Mouse (Mus musculus) CH12.LX (cell line): ENCODE measurements around the gene Tmem169. TPM values are rescaled to one million over a fixed set of nuclear protein-coding genes. Genes with fewer than 3 reads are reported as not detected.

Experiments
- DNase-seq: peaks from one replicate; pipeline ENCODE4 v3.0.0-alpha.2; 2013; ENCODE audit errors: extremely low read depth
- H3K27ac ChIP-seq: 2 replicates; pipeline ENCODE4 v1.5.1; 2012; ENCODE audit warnings: low read depth, mild to moderate bottlenecking, control low read depth, moderate library complexity; ENCODE audit not compliant: insufficient read depth
- H3K27me3 ChIP-seq: replicated peaks from 2 replicates; pipeline ENCODE3; 2012; ENCODE audit warnings: inconsistent platforms
- H3K36me3 ChIP-seq, 2 experiments: replicated peaks in 1 of 2; 2 replicates each; pipeline versions ENCODE3 to v1.6.1; 2012; ENCODE audit warnings: inconsistent platforms in 1 of 2, low read length in 1 of 2, mild to moderate bottlenecking in 1 of 2, mixed read lengths in 1 of 2, moderate library complexity in 1 of 2; ENCODE audit not compliant: control insufficient read depth in 1 of 2, insufficient read depth in 1 of 2
- H3K4me1 ChIP-seq, 2 experiments: 2 replicates each; pipeline ENCODE4 v1.6.1; 2012; ENCODE audit warnings: inconsistent platforms in 1 of 2, moderate library complexity in 1 of 2; ENCODE audit not compliant: insufficient read depth in 2 of 2, control insufficient read depth in 1 of 2
- H3K4me2 ChIP-seq: 2 replicates; pipeline ENCODE4 v1.6.1; 2012; ENCODE audit warnings: low read depth, mild to moderate bottlenecking, control low read depth; ENCODE audit not compliant: poor library complexity, insufficient read depth, severe bottlenecking
- H3K4me3 ChIP-seq, 3 experiments: fragments of 150-350 bp in 1 of 3; sonication (generic) in 1 of 3; replicated peaks in 1 of 3; 2 replicates each; pipeline versions ENCODE3 to v1.5.1; 2011 to 2012; ENCODE audit warnings: low read depth in 2 of 3, low read length in 2 of 3, mild to moderate bottlenecking in 2 of 3, moderate library complexity in 2 of 3, control low read depth in 1 of 3, improper control_type of control experiment in 1 of 3, inconsistent platforms in 1 of 3, mixed read lengths in 1 of 3; ENCODE audit not compliant: poor library complexity in 1 of 3
- H3K79me2 ChIP-seq: replicated peaks from 2 replicates; pipeline ENCODE4 v1.6.1; 2012; ENCODE audit warnings: mild to moderate bottlenecking, moderate library complexity; ENCODE audit not compliant: control insufficient read depth, poor library complexity, insufficient read depth, severe bottlenecking; ENCODE audit errors: extremely low read depth
- H3K9ac ChIP-seq: 2 replicates; pipeline ENCODE4 v1.6.1; 2012; ENCODE audit warnings: low read depth, mild to moderate bottlenecking, control low read depth, moderate library complexity; ENCODE audit not compliant: insufficient read depth
- H3K9me3 ChIP-seq: replicated peaks from 2 replicates; pipeline ENCODE3; 2012; ENCODE audit warnings: low read length, inconsistent platforms, mixed read lengths
- BHLHE40 ChIP-seq: IDR thresholded peaks from 2 replicates; pipeline ENCODE4 v1.6.1; 2011; ENCODE audit warnings: mild to moderate bottlenecking, low read depth, low read length, improper control_type of control experiment
- CHD1 ChIP-seq: IDR thresholded peaks from 2 replicates; pipeline ENCODE4 v1.6.1; 2012; ENCODE audit warnings: low read depth, low read length, improper control_type of control experiment, inconsistent platforms
- ELF1 ChIP-seq: IDR thresholded peaks from 2 replicates; pipeline ENCODE4 v1.6.1; 2014; ENCODE audit warnings: low read depth, mild to moderate bottlenecking, inconsistent platforms, low read length, improper control_type of control experiment
- EP300 ChIP-seq: IDR thresholded peaks from 2 replicates; pipeline ENCODE4 v1.6.1; 2011; ENCODE audit warnings: low read length, improper control_type of control experiment
- JUND ChIP-seq: conservative IDR thresholded peaks from 2 replicates; pipeline ENCODE4 v1.6.1; 2011; ENCODE audit warnings: low read depth, low read length, improper control_type of control experiment
- KAT2A ChIP-seq: IDR thresholded peaks from 2 replicates; pipeline ENCODE4 v1.6.1; 2012; ENCODE audit warnings: low read length, improper control_type of control experiment, inconsistent platforms; ENCODE audit not compliant: insufficient replicate concordance
- MAFK ChIP-seq: IDR thresholded peaks from 2 replicates; pipeline ENCODE4 v1.6.1; 2011; ENCODE audit warnings: low read length, improper control_type of control experiment; ENCODE audit not compliant: insufficient replicate concordance
- MAX ChIP-seq: IDR thresholded peaks from 2 replicates; pipeline ENCODE4 v1.6.1; 2011; ENCODE audit warnings: low read length, improper control_type of control experiment
- MEF2A ChIP-seq: IDR thresholded peaks from 2 replicates; pipeline ENCODE4 v1.6.1; 2014; ENCODE audit warnings: low read depth, mild to moderate bottlenecking, inconsistent platforms, low read length, improper control_type of control experiment, borderline replicate concordance
- NRF1 ChIP-seq: IDR thresholded peaks from 2 replicates; pipeline ENCODE4 v1.6.1; 2014; ENCODE audit warnings: low read depth, mild to moderate bottlenecking, inconsistent platforms, low read length, improper control_type of control experiment, moderate library complexity
- RAD21 ChIP-seq: IDR thresholded peaks from 2 replicates; pipeline ENCODE4 v1.6.1; 2011; ENCODE audit warnings: low read depth, mild to moderate bottlenecking, low read length, improper control_type of control experiment, moderate library complexity
- SIN3A ChIP-seq: IDR thresholded peaks from 2 replicates; pipeline ENCODE4 v1.6.1; 2012; ENCODE audit warnings: low read length, improper control_type of control experiment, inconsistent platforms
- TBP ChIP-seq: conservative IDR thresholded peaks from 2 replicates; pipeline ENCODE4 v1.6.1; 2011; ENCODE audit warnings: low read depth, low read length, improper control_type of control experiment
- TCF12 ChIP-seq: IDR thresholded peaks from 2 replicates; pipeline ENCODE4 v1.6.1; 2014; ENCODE audit warnings: low read depth, mild to moderate bottlenecking, inconsistent platforms, low read length, improper control_type of control experiment
- ZKSCAN1 ChIP-seq: IDR thresholded peaks from 2 replicates; pipeline ENCODE4 v1.6.1; 2012; ENCODE audit warnings: low read depth, inconsistent platforms, low read length, improper control_type of control experiment, borderline replicate concordance
- ZMIZ1 ChIP-seq: IDR thresholded peaks from 2 replicates; pipeline ENCODE4 v1.6.1; 2012; ENCODE audit warnings: low read depth, mild to moderate bottlenecking, inconsistent platforms, low read length, improper control_type of control experiment
- ZNF384 ChIP-seq: IDR thresholded peaks from 2 replicates; pipeline ENCODE4 v1.6.1; 2012; ENCODE audit warnings: low read depth, low read length, improper control_type of control experiment, inconsistent platforms
- dilution Hi-C: fragments of 300-500 bp; cut with MboI; formaldehyde crosslinking; loops from 2 replicates; pipeline ENCODE4 v1.14.3; 2020; ENCODE audit warnings: low sequenced_read_pairs; ENCODE audit not compliant: extremely low pct_unique_long_range_greater_than_20kb, extremely low pct_ligation_motif_present
- in situ Hi-C: fragments of 300-500 bp; cut with MboI; formaldehyde crosslinking; loops from 3 replicates; pipeline ENCODE4 v1.14.3; 2019; ENCODE audit warnings: low sequenced_read_pairs, low pct_ligation_motif_present, low pct_unique_long_range_greater_than_20kb, mixed read lengths
- polyA plus RNA-seq: library from polyadenylated mRNA; unstranded; fragments of >175 nt; gene quantifications from 2 replicates; pipeline ENCODE4 v1.2.1, GENCODE M21; 2012; ENCODE audit warnings: low read depth; ENCODE audit not compliant: insufficient read length
- total RNA-seq, 2 experiments: library from RNA; depleted of rRNA; stranded (reverse); fragments of 300-350 nt in 1 of 2; fragments of >200 nt in 1 of 2; gene quantifications; 2 replicates each; pipeline ENCODE4 v1.2.3; 2012 to 2014

Gene Tmem169
- total and polyA plus RNA-seq, 3 experiments, result 0.17 to 0.26 TPM; not detected in 1

- Histone ChIP-seq H3K27me3 (no peaks in the 10 kb centered on the region), H3K9ac (no peak overlapping the region), H3K4me1 (peaks cover 4 to 40% of the 10 kb centered on the region in 2 experiments), H3K79me2 (no peaks in the 10 kb centered on the region), H3K36me3 (peaks cover 51 to 92% of the 10 kb centered on the region in 2 experiments), H3K9me3 (no peaks in the 10 kb centered on the region), H3K4me3 (no peak overlapping the region), H3K27ac (no peak overlapping the region), H3K4me2 (no peak overlapping the region)
- DNase-seq, result no peak
- dilution Hi-C loops (no loop called here), in situ Hi-C loops (loop anchor here (10.0 kb wide), 1 partner anchor 268 kb away; the partner anchor contains the start of gene Smarcal1)
- TF ChIP-seq TCF12, result no peak
- TF ChIP-seq ELF1, result no peak
- TF ChIP-seq ZNF384, result no peak
- TF ChIP-seq CHD1, result no peak
- TF ChIP-seq ZMIZ1, result no peak
- no peak for TF ChIP-seq NRF1
- TF ChIP-seq MAFK, result no peak
- no peak for TF ChIP-seq SIN3A
- no peak for TF ChIP-seq ZKSCAN1
- TF ChIP-seq RAD21, result no peak
- no peak for TF ChIP-seq TBP
- no peak for TF ChIP-seq JUND
- no peak for TF ChIP-seq MAX
Measured at GRCm38 (mm10) chr1:72316409-72316808, 32.2 kb downstream of the Tmem169 start.

GRCm38 (mm10) chr1:72316901-72317300 lies 32.7 kb downstream of the Tmem169 start:
- no peak overlapping the region for H3K9ac ChIP-seq

More at GRCm38 (mm10) chr1:72316901-72317300, 32.7 kb downstream of the Tmem169 start:
- Histone ChIP-seq H3K27me3 (no peaks in the 10 kb centered on the region), H3K27ac (no peak overlapping the region), H3K79me2 (no peaks in the 10 kb centered on the region), H3K4me1 (peaks cover 4 to 40% of the 10 kb centered on the region in 2 experiments), H3K9me3 (no peaks in the 10 kb centered on the region), H3K4me3 (no peak overlapping the region), H3K36me3 (peaks cover 49 to 90% of the 10 kb centered on the region in 2 experiments), H3K4me2 (no peak overlapping the region)
- no peak for DNase-seq
- TF ChIP-seq EP300 (no peak), JUND (no peak), KAT2A (no peak), TBP (no peak), MEF2A (no peak), CHD1 (no peak), BHLHE40 (no peak), ZKSCAN1 (no peak), MAX (no peak)
- dilution Hi-C loops (no loop called here), in situ Hi-C loops (loop anchor here (10.0 kb wide), 1 partner anchor 268 kb away; the partner anchor contains the start of gene Smarcal1)
